Mouse (Mus musculus): ENCODE data around the gene Per2.

Gene Per2

GRCm38 (mm10) chr1:91380453-91381090 lies 78.6 kb downstream of the Per2 start:
- peak; percentile 47 for DNase-seq (ENCODE audit: low spot score)

- DNase-seq (ENCODE audit: low spot score) = no peak
These were observed 85.7 kb downstream of the Per2 start for GRCm38 (mm10) chr1:91373414-91373835.

- no peak for DNase-seq (ENCODE audit: low spot score)
These were observed 89.1 kb downstream of the Per2 start for GRCm38 (mm10) chr1:91370055-91370454.

- no peak for DNase-seq (ENCODE audit: low spot score)
These were observed 89.7 kb downstream of the Per2 start for GRCm38 (mm10) chr1:91369408-91369807.

- no peak for DNase-seq (ENCODE audit: low spot score)
These were observed 91.8 kb downstream of the Per2 start for GRCm38 (mm10) chr1:91367295-91367694.

GRCm38 (mm10) chr1:91366215-91367108 lies 92.7 kb downstream of the Per2 start, which contains the start of gene Erfe:
Gene Erfe (plus strand): TSS chr1:91366430.
- DNase-seq (ENCODE audit: low spot score) = peak; percentile 60

Measured in yolk sac, embryonic 10.5 days (tissue).